Mouse (Mus musculus): ENCODE results near the gene Wnt4.

DNA sequence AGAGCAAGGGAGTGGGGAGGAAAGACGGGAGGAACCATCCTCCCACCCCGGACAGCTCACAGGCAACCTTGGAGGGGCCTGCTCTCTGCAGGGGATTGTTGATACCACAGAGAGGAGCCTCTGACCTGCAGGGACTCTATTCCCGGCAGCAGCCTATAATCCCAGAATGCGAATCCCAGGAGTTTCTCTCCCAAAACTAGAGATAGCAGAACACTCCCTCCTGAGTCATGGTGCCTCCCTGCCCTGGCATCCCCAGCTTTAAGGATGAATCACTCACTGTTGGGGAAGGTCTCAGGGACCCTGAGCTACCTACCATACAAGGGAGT lies 6.1 kb downstream of the Wnt4 start:
- TF ChIP-seq CTCF (IDR thresholded peaks at IDR 0.05; ENCODE audit: low read depth, low read length), result no peak
- TF ChIP-seq POLR2A (IDR thresholded peaks at IDR 0.05; ENCODE audit: borderline replicate concordance, low read depth, low read length), result no peak

Measured in bone marrow macrophage, adult 2 months (primary cell).